Mouse (Mus musculus) myocyte (in vitro differentiated cells): ENCODE measurements at regions not wholly inside any gene's neighbourhood (a gene's known extent, or its start where the extent isn't known, plus 50 kb on each side); places are given as distances from the start of the nearest gene placed in this dataset.

Experiments used
- E2F4 ChIP-seq: IDR thresholded peaks from one replicate; pipeline ENCODE4 v1.6.1; 2011; ENCODE audit warnings: mild to moderate bottlenecking, control low read depth, moderate library complexity; ENCODE audit not compliant: insufficient read depth
- MYOG ChIP-seq, 3 experiments: IDR thresholded peaks; one replicate each; pipeline ENCODE4 v1.6.1; 2011; ENCODE audit warnings: control low read depth in 2 of 3, low read depth in 2 of 3, mild to moderate bottlenecking in 2 of 3; ENCODE audit not compliant: insufficient read length in 2 of 3, control insufficient read depth in 1 of 3, insufficient read depth in 1 of 3
- REST ChIP-seq: IDR thresholded peaks from one replicate; pipeline ENCODE4 v1.6.1; 2011; ENCODE audit warnings: mild to moderate bottlenecking, control low read depth, moderate library complexity; ENCODE audit not compliant: insufficient read depth, insufficient read length
- SRF ChIP-seq: IDR thresholded peaks from one replicate; pipeline ENCODE4 v1.6.1; 2011; ENCODE audit warnings: low read depth; ENCODE audit not compliant: control insufficient read depth, insufficient read length
- USF1 ChIP-seq: IDR thresholded peaks from one replicate; pipeline ENCODE4 v1.6.1; 2011; ENCODE audit warnings: low read depth, mild to moderate bottlenecking, control low read depth, moderate library complexity

GRCm38 (mm10) chr1:73389976-73390375 lies 374.3 kb upstream of the Tnp1 start:
- no peak for TF ChIP-seq USF1
- TF ChIP-seq SRF = no peak
- TF ChIP-seq REST = no peak
- TF ChIP-seq E2F4 = no peak
- TF ChIP-seq MYOG (IDR thresholded peaks at IDR 0.05; ENCODE audit: control insufficient read depth in 1 of 3, insufficient read depth in 1 of 3, insufficient read length in 2 of 3, low read depth in 2 of 3) = no peak
